ENCODE assay signal across 8 mouse cellular contexts in genomic region chr12:21373820-21374475, GRCm38 (mm10). TPM values are rescaled to one million over a fixed set of nuclear protein-coding genes. Genes with fewer than 3 reads are reported as not detected.
DNase-seq lines count a peak whose midpoint lies in the region; ATAC-seq and TF ChIP-seq lines count a peak whose summit lies in the region.

No protein-coding gene starts in this region.

- no peak for TF ChIP-seq POLR2A in small intestine, adult 2 months (IDR thresholded peaks at IDR 0.05; ENCODE audit: low read depth, low read length)

- H3K4me2 ChIP-seq in lung, embryonic 15.5 days, result peak overlapping the region; percentile 75
- peak overlapping the region; percentile 63 for H3K4me2 ChIP-seq in embryonic facial prominence, embryonic 15.5 days (replicated peaks)
- H3K4me2 ChIP-seq in limb, embryonic 13.5 days (replicated peaks), result peak overlapping the region; percentile 73

- no peak for TF ChIP-seq CTCF in small intestine, adult 2 months (IDR thresholded peaks at IDR 0.05; ENCODE audit: extremely low read depth, insufficient read length, insufficient replicate concordance, low read depth, low read length)

- peak overlapping the region; percentile 96 for H3K27ac ChIP-seq in lung, embryonic 15.5 days
- H3K27ac ChIP-seq in embryonic facial prominence, embryonic 15.5 days (replicated peaks), result peak overlapping the region; percentile 97
- peak overlapping the region; percentile 96 for H3K27ac ChIP-seq in limb, embryonic 13.5 days
- peak overlapping the region; percentile 94 for H3K27ac ChIP-seq in small intestine, adult 2 months (ENCODE audit: insufficient read depth, low read depth, low read length)

- H3K36me3 ChIP-seq in lung, embryonic 15.5 days, result no peaks in the 10 kb centered on the region
- no peaks in the 10 kb centered on the region for H3K36me3 ChIP-seq in embryonic facial prominence, embryonic 15.5 days
- no peaks in the 10 kb centered on the region for H3K36me3 ChIP-seq in limb, embryonic 13.5 days
- no peaks in the 10 kb centered on the region for H3K36me3 ChIP-seq in small intestine, adult 2 months (ENCODE audit: control insufficient read depth, insufficient read depth, low read length)

- intact Hi-C loops in gastrocnemius, postnatal 36 days (cut with DNase I), result no loop called here

- WGBS in lung, embryonic 15.5 days, result 2% methylated on average over 24 of the region's 24 CpGs
- WGBS in embryonic facial prominence, embryonic 15.5 days, result 2% methylated on average over 24 of the region's 24 CpGs
- 4% methylated on average over 24 of the region's 24 CpGs for WGBS in limb, embryonic 13.5 days
- 1% methylated on average over 24 of the region's 24 CpGs for WGBS in small intestine, adult 2 months

- peak overlapping the region; percentile 90 for H3K9ac ChIP-seq in lung, embryonic 15.5 days
- H3K9ac ChIP-seq in embryonic facial prominence, embryonic 15.5 days, result peak overlapping the region; percentile 60
- peak overlapping the region; percentile 90 for H3K9ac ChIP-seq in limb, embryonic 13.5 days

- H3K27me3 ChIP-seq in lung, embryonic 15.5 days, result no peaks in the 10 kb centered on the region
- H3K27me3 ChIP-seq in embryonic facial prominence, embryonic 15.5 days, result no peaks in the 10 kb centered on the region
- no peaks in the 10 kb centered on the region for H3K27me3 ChIP-seq in limb, embryonic 13.5 days
- no peaks in the 10 kb centered on the region for H3K27me3 ChIP-seq in small intestine, adult 2 months (ENCODE audit: control insufficient read depth, insufficient read depth, low read length)

- peaks cover 8% of the 10 kb centered on the region for H3K4me1 ChIP-seq in lung, embryonic 15.5 days
- H3K4me1 ChIP-seq in embryonic facial prominence, embryonic 15.5 days, result no peaks in the 10 kb centered on the region
- H3K4me1 ChIP-seq in limb, embryonic 13.5 days, result peaks cover 10% of the 10 kb centered on the region
- H3K4me1 ChIP-seq in small intestine, adult 2 months (ENCODE audit: control insufficient read depth, insufficient read depth, insufficient read length, low read length), result no peaks in the 10 kb centered on the region; the same call in 1 of the 2 replicates

- no peaks in the 10 kb centered on the region for H3K9me3 ChIP-seq in lung, embryonic 15.5 days
- H3K9me3 ChIP-seq in embryonic facial prominence, embryonic 15.5 days (replicated peaks), result no peaks in the 10 kb centered on the region
- H3K9me3 ChIP-seq in limb, embryonic 13.5 days, result no peaks in the 10 kb centered on the region

- ATAC-seq in lung, embryonic 15.5 days (ENCODE audit: borderline replicate concordance, extremely low read depth, low FRiP score, low TSS enrichment), result no peak; the same call in 1 of the 2 replicates
- ATAC-seq in embryonic facial prominence, embryonic 15.5 days (ENCODE audit: insufficient number of reproducible peaks, low FRiP score, low TSS enrichment, low read depth), result no peak; the same call in 1 of the 2 replicates
- ATAC-seq in limb, embryonic 13.5 days (ENCODE audit: low FRiP score, low read depth), result no peak

- DNase-seq in lung, adult 18-20 months, result no peak
- no peak for DNase-seq in spleen, adult 12 weeks (ENCODE audit: low spot score)
- no peak for DNase-seq in urinary bladder, postnatal 10 days (ENCODE audit: low spot score)
- no peak for DNase-seq in gastrocnemius, postnatal 36 days

- H3K4me3 ChIP-seq in lung, embryonic 15.5 days, result peak overlapping the region; percentile 87
- peak overlapping the region; percentile 81 for H3K4me3 ChIP-seq in embryonic facial prominence, embryonic 15.5 days (replicated peaks)
- peak overlapping the region; percentile 75 for H3K4me3 ChIP-seq in limb, embryonic 13.5 days
- H3K4me3 ChIP-seq in small intestine, adult 2 months (ENCODE audit: low read depth, low read length), result peak overlapping the region; percentile 79

RNA-seq across cellular contexts. Expression of gene Adam17, which starts 0.5 kb away (rescaled TPM):
- polyA plus RNA-seq in lung, embryonic 15.5 days (2015; fragmentation: Nextera tagmentation; extraction: Ambion mirVana), result 46.6 and 51.1 TPM in 2 replicates
- polyA plus RNA-seq in embryonic facial prominence, embryonic 15.5 days (2015; fragmentation: Nextera tagmentation; extraction: Ambion mirVana), result 35.6 and 44.2 TPM in 2 replicates
- polyA plus RNA-seq in limb, embryonic 13.5 days (2015; fragmentation: Nextera tagmentation; extraction: Ambion mirVana), result 39.9 and 45.4 TPM in 2 replicates
- polyA plus RNA-seq in small intestine, adult 2 months (2012; rRNA removed), result 3.4 and 10.1 TPM in 2 replicates
- 10 to 100 TPM; 17.4 to 19.4 TPM for total RNA-seq in gastrocnemius, postnatal 36 days (2021)

RNA-seq across cellular contexts. Expression of gene Ywhaq, which starts 43.5 kb away (rescaled TPM):
- polyA plus RNA-seq in lung, embryonic 15.5 days (2015; fragmentation: Nextera tagmentation; extraction: Ambion mirVana), result 726 and 736 TPM in 2 replicates
- 527 and 542 TPM in 2 replicates for polyA plus RNA-seq in embryonic facial prominence, embryonic 15.5 days (2015; fragmentation: Nextera tagmentation; extraction: Ambion mirVana)
- 705 and 725 TPM in 2 replicates for polyA plus RNA-seq in limb, embryonic 13.5 days (2015; fragmentation: Nextera tagmentation; extraction: Ambion mirVana)
- 13.5 and 39.4 TPM in 2 replicates for polyA plus RNA-seq in small intestine, adult 2 months (2012; rRNA removed)
- total RNA-seq in gastrocnemius, postnatal 36 days (2021), result 10 to 100 TPM; 23.3 to 24.7 TPM

RNA-seq across cellular contexts. Expression of gene Iah1, which starts 57.8 kb away (rescaled TPM):
- 61.0 and 61.8 TPM in 2 replicates for polyA plus RNA-seq in lung, embryonic 15.5 days (2015; fragmentation: Nextera tagmentation; extraction: Ambion mirVana)
- 48.6 and 51.5 TPM in 2 replicates for polyA plus RNA-seq in embryonic facial prominence, embryonic 15.5 days (2015; fragmentation: Nextera tagmentation; extraction: Ambion mirVana)
- 58.0 and 61.3 TPM in 2 replicates for polyA plus RNA-seq in limb, embryonic 13.5 days (2015; fragmentation: Nextera tagmentation; extraction: Ambion mirVana)
- 10.7 and 63.7 TPM in 2 replicates for polyA plus RNA-seq in small intestine, adult 2 months (2012; rRNA removed)
- total RNA-seq in gastrocnemius, postnatal 36 days (2021), result 1 to 10 TPM; 5.1 to 5.3 TPM

Comparison
In these comparisons a context has a peak if more than half of its experiments do, and no peak if none do; other contexts are left out.
1. RNA of gene Ywhaq, which starts 43.5 kb away (polyA plus RNA-seq): 726 to 736 TPM in lung, embryonic 15.5 days, 705 to 725 TPM in limb, embryonic 13.5 days and 527 to 542 TPM in embryonic facial prominence, embryonic 15.5 days; 13.5 to 39.4 TPM in small intestine, adult 2 months; every median in the first group is over 10 times any median in the second.
2. Peak in every context shown above with its lines, with median percentiles within 50 percentile points of each other: H3K27ac ChIP-seq, H3K4me2 ChIP-seq, H3K4me3 ChIP-seq and H3K9ac ChIP-seq.